Mouse (Mus musculus) forebrain, embryonic 14.5 days (tissue): ENCODE data around the gene Scnn1b. TPM values are rescaled to one million over a fixed set of nuclear protein-coding genes. Genes with fewer than 3 reads are reported as not detected.

Experiments used
- ATAC-seq: fragments of 200-750 bp; cut with Nextera tagmentation; 2 replicates; pipeline ENCODE4 v1.8.0; 2017; ENCODE audit warnings: mild to moderate bottlenecking, moderate library complexity
- DNase-seq: peaks from one replicate; pipeline ENCODE4 v3.0.0-alpha.2; 2015; ENCODE audit warnings: low spot score
- H3K27ac ChIP-seq: fragments of 300-500 bp; sonication (generic); 2 replicates; pipeline ENCODE4 v1.5.1; 2014; ENCODE audit warnings: low read depth, mild to moderate bottlenecking, control low read depth, low read length, moderate library complexity
- H3K27me3 ChIP-seq: fragments of 300-500 bp; sonication (generic); replicated peaks from 2 replicates; pipeline ENCODE4 v1.6.1; 2014; ENCODE audit warnings: low read length, control low read depth, mixed read lengths; ENCODE audit not compliant: control insufficient read depth, insufficient read depth
- H3K36me3 ChIP-seq: fragments of 300-500 bp; sonication (generic); 2 replicates; pipeline ENCODE4 v1.6.1; 2014; ENCODE audit warnings: low read length, control low read depth; ENCODE audit not compliant: control insufficient read depth, insufficient read depth
- H3K4me1 ChIP-seq: fragments of 300-500 bp; sonication (generic); 2 replicates; pipeline ENCODE4 v1.6.1; 2014; ENCODE audit warnings: antibody characterized with exemption, low read length, control low read depth; ENCODE audit not compliant: control insufficient read depth, insufficient read depth
- H3K4me2 ChIP-seq: fragments of 300-500 bp; sonication (generic); 2 replicates; pipeline ENCODE4 v1.6.1; 2014; ENCODE audit warnings: mild to moderate bottlenecking, control low read depth, low read length
- H3K4me3 ChIP-seq: fragments of 300-500 bp; sonication (generic); 2 replicates; pipeline ENCODE4 v1.5.1; 2014; ENCODE audit warnings: low read depth, low read length, control low read depth
- H3K9ac ChIP-seq: fragments of 300-500 bp; sonication (generic); 2 replicates; pipeline ENCODE4 v1.6.1; 2014; ENCODE audit warnings: mild to moderate bottlenecking, low read length, control low read depth, moderate library complexity
- H3K9me3 ChIP-seq: fragments of 300-500 bp; sonication (generic); replicated peaks from 2 replicates; pipeline ENCODE4 v1.6.1; 2016; ENCODE audit warnings: low read length, control low read depth, mixed read lengths; ENCODE audit not compliant: control insufficient read depth
- WGBS: fragments of 180-500 bp; shearing (Covaris S2); extraction: QIAGEN DNeasy Blood & Tissue Kit; methylation state at CpG from one replicate; pipeline ENCODE4 v1.1.7; 2014; 5-methylcytosine and 5-hydroxymethylcytosine counted together
- polyA plus RNA-seq: library from polyadenylated mRNA; unstranded; fragments of >200 nt; fragmentation: Nextera tagmentation; extraction: Ambion mirVana; gene quantifications from 2 replicates; pipeline ENCODE4 v1.2.1, GENCODE M21; 2014

Gene Scnn1b
- polyA plus RNA-seq, 1 experiment from 2014 or later: 0.09 TPM

DNA sequence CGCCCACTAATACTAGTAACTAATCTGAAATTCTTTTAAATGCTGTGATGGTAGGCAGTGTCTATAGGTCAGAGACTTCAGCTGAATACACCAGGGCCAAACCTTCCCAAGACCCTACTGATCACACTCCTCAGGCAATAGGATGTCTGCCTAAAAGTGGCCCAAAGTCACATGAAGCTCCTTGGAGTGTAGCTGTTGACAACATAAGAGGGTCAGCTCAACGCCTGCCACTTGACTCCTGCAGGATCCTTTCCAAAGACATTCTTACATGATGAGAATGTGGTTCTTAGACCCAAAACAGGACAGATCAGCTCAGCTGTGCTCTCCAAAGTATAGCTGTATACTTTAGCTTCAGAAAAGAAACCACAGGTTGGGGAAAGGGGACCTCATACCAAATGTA is 77.5 kb downstream of the Scnn1b start:
- no peak overlapping the region for H3K4me2 ChIP-seq
- ATAC-seq (no peak), DNase-seq (no peak)
- no peak overlapping the region for H3K27ac ChIP-seq
- no peak overlapping the region for H3K4me3 ChIP-seq
- no peaks in the 10 kb centered on the region for H3K27me3 ChIP-seq
- no peaks in the 10 kb centered on the region for H3K9me3 ChIP-seq
- H3K36me3 ChIP-seq: peaks cover 11% of the 10 kb centered on the region
- no peak overlapping the region for H3K9ac ChIP-seq
- WGBS: 91% methylated on average over 2 of the region's 2 CpGs
- H3K4me1 ChIP-seq: peaks cover 7% of the 10 kb centered on the region; the same call in 1 of the 2 replicates

GRCm38 (mm10) chr7:121946196-121946595 is 81.4 kb downstream of the Scnn1b start:
- H3K4me1 ChIP-seq: no peaks in the 10 kb centered on the region
- 84% methylated on average over 5 of the region's 5 CpGs for WGBS
- H3K9ac ChIP-seq: no peak overlapping the region
- peaks cover 16% of the 10 kb centered on the region for H3K36me3 ChIP-seq
- no peaks in the 10 kb centered on the region for H3K27me3 ChIP-seq
- H3K9me3 ChIP-seq: no peaks in the 10 kb centered on the region
- H3K4me3 ChIP-seq: no peak overlapping the region
- H3K27ac ChIP-seq: no peak overlapping the region
- ATAC-seq (no peak), DNase-seq (no peak)
- H3K4me2 ChIP-seq: no peak overlapping the region

- WGBS: 77% methylated on average over 4 of the region's 4 CpGs
- H3K4me2 ChIP-seq: no peak overlapping the region
Measured at GRCm38 (mm10) chr7:121947513-121947912, 82.7 kb downstream of the Scnn1b start.

DNA sequence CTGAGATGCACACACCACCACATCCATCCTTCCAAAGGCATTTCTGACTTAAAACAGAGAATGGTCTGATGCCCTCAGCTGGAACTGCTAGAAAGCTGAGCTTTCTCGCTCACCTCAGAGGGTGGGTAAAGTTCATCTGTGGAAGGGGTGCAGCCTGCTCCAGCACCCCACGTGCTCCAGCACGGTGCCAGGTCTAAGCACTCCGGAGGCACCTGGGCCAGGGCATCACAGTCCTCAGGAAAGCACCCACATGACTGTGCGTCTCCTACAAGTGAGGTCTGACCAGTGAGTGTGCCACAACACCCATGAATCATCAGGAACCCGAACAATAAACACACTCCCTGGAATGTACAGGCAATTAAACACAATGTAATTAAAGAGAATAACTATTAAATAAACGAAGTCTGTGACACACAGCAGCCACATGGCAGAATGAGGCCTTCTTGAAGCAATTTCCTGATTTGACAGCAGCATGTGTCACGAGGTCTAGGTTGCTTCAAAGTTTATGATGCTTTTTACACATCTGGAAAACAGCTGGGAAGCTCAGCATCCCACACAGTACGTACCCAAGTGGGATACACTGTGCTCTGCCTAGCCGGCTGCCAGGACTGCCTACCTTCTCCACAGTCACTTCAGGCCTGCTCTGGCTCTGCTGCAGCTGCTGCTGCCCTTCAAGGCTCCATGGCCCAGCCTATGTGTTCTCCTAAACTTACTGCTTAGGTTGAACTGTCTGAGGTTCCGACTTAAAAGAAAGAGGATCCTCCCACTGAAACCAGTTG is 90.2 kb downstream of the Scnn1b start:
- no peaks in the 10 kb centered on the region for H3K4me1 ChIP-seq
- H3K9ac ChIP-seq: no peak overlapping the region
- no peaks in the 10 kb centered on the region for H3K9me3 ChIP-seq
- H3K4me2 ChIP-seq: no peak overlapping the region
- H3K27me3 ChIP-seq: no peaks in the 10 kb centered on the region
- DNase-seq: no peak
- 91% methylated on average over 11 of the region's 11 CpGs for WGBS
- ATAC-seq: no peak
- no peak overlapping the region for H3K4me3 ChIP-seq
- H3K36me3 ChIP-seq: peaks cover 21% of the 10 kb centered on the region
- no peak overlapping the region for H3K27ac ChIP-seq

More at GRCm38 (mm10) chr7:121947513-121947912, 82.7 kb downstream of the Scnn1b start:
- no peak for ATAC-seq
- no peak for DNase-seq
- H3K9ac ChIP-seq: no peak overlapping the region
- no peak overlapping the region for H3K4me3 ChIP-seq
- no peaks in the 10 kb centered on the region for H3K4me1 ChIP-seq
- H3K9me3 ChIP-seq: no peaks in the 10 kb centered on the region
- H3K27ac ChIP-seq: no peak overlapping the region
- peaks cover 12% of the 10 kb centered on the region for H3K36me3 ChIP-seq
- no peaks in the 10 kb centered on the region for H3K27me3 ChIP-seq

GRCm38 (mm10) chr7:121955802-121956201 is 91.0 kb downstream of the Scnn1b start:
- peaks cover 18% of the 10 kb centered on the region for H3K36me3 ChIP-seq
- no peaks in the 10 kb centered on the region for H3K9me3 ChIP-seq
- no peaks in the 10 kb centered on the region for H3K27me3 ChIP-seq
- no peaks in the 10 kb centered on the region for H3K4me1 ChIP-seq
- 92% methylated on average over 12 of the region's 12 CpGs for WGBS
- H3K27ac ChIP-seq: no peak overlapping the region
- H3K4me3 ChIP-seq: no peak overlapping the region
- no peak overlapping the region for H3K4me2 ChIP-seq
- no peak for ATAC-seq
- DNase-seq: no peak
- H3K9ac ChIP-seq: no peak overlapping the region

- Histone ChIP-seq H3K4me2 (no peak overlapping the region), H3K27ac (no peak overlapping the region), H3K9me3 (no peaks in the 10 kb centered on the region), H3K4me1 (no peaks in the 10 kb centered on the region), H3K4me3 (no peak overlapping the region), H3K36me3 (peaks cover 20% of the 10 kb centered on the region; the same call in 1 of the 2 replicates), H3K9ac (no peak overlapping the region), H3K27me3 (no peaks in the 10 kb centered on the region)
- DNase-seq (no peak), ATAC-seq (no peak)
- WGBS: 88% methylated on average over 7 of the region's 7 CpGs
Measured at GRCm38 (mm10) chr7:121961913-121962570, 97.2 kb downstream of the Scnn1b start.

DNA sequence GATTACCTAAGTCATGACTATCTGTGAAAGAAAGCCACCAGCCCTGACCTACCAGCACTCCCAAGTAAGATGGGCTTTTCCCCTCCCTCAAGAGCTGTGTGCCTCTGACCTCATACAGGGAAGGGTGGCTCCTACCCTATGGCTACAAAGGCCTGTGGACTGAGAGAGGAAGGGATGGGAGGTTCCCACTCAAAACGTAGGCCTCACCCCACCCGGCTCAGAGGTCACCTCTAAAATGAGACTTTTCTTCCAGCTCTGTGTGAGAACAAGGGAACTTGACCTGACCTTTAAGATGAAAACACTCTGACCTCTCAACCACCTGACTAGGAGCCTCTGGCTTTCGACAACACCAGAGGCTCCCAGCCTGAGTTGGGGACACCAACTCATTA is 97.7 kb downstream of the Scnn1b start:
- WGBS: 82% methylated on average over 3 of the region's 3 CpGs
- Histone ChIP-seq H3K36me3 (peaks cover 20% of the 10 kb centered on the region; the same call in 1 of the 2 replicates), H3K4me3 (no peak overlapping the region), H3K27me3 (no peaks in the 10 kb centered on the region), H3K4me1 (no peaks in the 10 kb centered on the region), H3K4me2 (no peak overlapping the region), H3K27ac (no peak overlapping the region), H3K9ac (no peak overlapping the region), H3K9me3 (no peaks in the 10 kb centered on the region)
- ATAC-seq: no peak
- no peak for DNase-seq

DNA sequence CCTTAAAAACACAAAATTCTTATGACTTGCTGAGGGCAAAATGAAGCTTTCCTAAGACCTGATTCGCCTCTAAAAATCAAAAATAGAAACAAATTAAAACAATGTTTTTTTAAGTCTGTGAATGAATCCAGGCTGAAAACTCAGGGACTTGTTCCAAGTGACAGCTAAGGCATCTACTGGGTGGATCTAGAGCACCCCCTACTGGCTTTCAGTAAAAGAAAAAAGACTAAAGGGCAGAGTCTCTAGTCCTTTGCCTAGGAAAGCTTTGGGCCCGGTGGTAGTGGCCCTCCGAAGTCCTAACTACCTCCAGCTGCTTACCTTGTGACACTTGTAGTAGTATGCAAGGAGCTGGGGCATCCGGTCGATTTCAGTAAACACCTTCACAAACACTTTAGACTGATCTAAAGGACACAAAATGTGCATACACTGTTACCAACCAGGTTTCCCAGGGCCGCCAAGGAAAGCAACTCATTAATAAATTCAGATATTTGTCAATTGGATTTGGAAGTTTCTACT is 99.1 kb downstream of the Scnn1b start:
- ATAC-seq (no peak), DNase-seq (peak; percentile 81)
- no peaks in the 10 kb centered on the region for H3K9me3 ChIP-seq
- H3K27ac ChIP-seq: no peak overlapping the region
- H3K36me3 ChIP-seq: peaks cover 25% of the 10 kb centered on the region
- H3K4me3 ChIP-seq: no peak overlapping the region
- H3K4me2 ChIP-seq: no peak overlapping the region
- no peak overlapping the region for H3K9ac ChIP-seq
- no peaks in the 10 kb centered on the region for H3K4me1 ChIP-seq
- H3K27me3 ChIP-seq: no peaks in the 10 kb centered on the region
- 77% methylated on average over 6 of the region's 6 CpGs for WGBS

DNA sequence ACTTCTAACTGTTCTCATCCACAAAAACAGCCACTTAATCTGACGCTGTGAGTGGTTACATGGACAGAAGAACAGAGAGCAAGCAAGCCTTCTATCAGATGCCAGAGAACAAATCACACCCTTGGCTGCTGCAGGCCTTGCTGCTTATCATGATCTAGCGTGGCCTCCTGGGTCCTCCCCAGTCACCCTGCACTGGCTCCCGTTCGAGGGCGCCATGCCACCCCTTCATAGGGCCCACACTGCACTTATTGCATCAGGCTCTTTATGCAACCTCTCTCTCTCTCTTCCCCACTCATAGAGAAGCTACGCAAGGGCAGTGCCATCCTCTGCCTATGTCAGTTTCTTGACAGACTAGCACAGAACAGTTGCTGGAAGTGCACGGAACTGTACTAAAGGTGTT is 101.3 kb downstream of the Scnn1b start:
- H3K4me3 ChIP-seq: no peak overlapping the region
- no peak overlapping the region for H3K9ac ChIP-seq
- no peak overlapping the region for H3K4me2 ChIP-seq
- no peak overlapping the region for H3K27ac ChIP-seq
- no peaks in the 10 kb centered on the region for H3K4me1 ChIP-seq
- ATAC-seq (no peak), DNase-seq (no peak)
- 90% methylated on average over 7 of the region's 7 CpGs for WGBS
- peaks cover 33% of the 10 kb centered on the region for H3K36me3 ChIP-seq
- H3K27me3 ChIP-seq: no peaks in the 10 kb centered on the region
- H3K9me3 ChIP-seq: no peaks in the 10 kb centered on the region
